Mouse (Mus musculus) MEL (cell line): ENCODE measurements at regions not wholly inside any gene's neighbourhood (a gene's known extent, or its start where the extent isn't known, plus 50 kb on each side); places are given as distances from the start of the nearest gene placed in this dataset.

Experiments used
- CTCF ChIP-seq, 3 experiments: IDR thresholded peaks in 2 of 3; conservative IDR thresholded peaks in 1 of 3; 2 replicates each; pipeline ENCODE4 v1.5.1; 2011 to 2012; ENCODE audit warnings: low read length in 3 of 3, low read depth in 2 of 3, mild to moderate bottlenecking in 2 of 3, improper control_type of control experiment in 1 of 3, inconsistent platforms in 1 of 3, mixed read lengths in 1 of 3, moderate library complexity in 1 of 3; ENCODE audit not compliant: control insufficient read depth in 1 of 3, insufficient read depth in 1 of 3, poor library complexity in 1 of 3, severe bottlenecking in 1 of 3
- EP300 ChIP-seq, 2 experiments: IDR thresholded peaks; 2 replicates each; pipeline ENCODE4 v1.6.1; 2011; ENCODE audit warnings: improper control_type of control experiment in 2 of 2, low read length in 2 of 2, low read depth in 1 of 2, mild to moderate bottlenecking in 1 of 2
- ETS1 ChIP-seq: IDR thresholded peaks from 2 replicates; pipeline ENCODE4 v1.6.1; 2012; ENCODE audit warnings: low read depth, mild to moderate bottlenecking, inconsistent platforms, low read length, improper control_type of control experiment, moderate library complexity
- JUND ChIP-seq: IDR thresholded peaks from 2 replicates; pipeline ENCODE4 v1.6.1; 2011; ENCODE audit warnings: low read depth, mild to moderate bottlenecking, improper control_type of control experiment, low read length
- KAT2A ChIP-seq: conservative IDR thresholded peaks from 2 replicates; pipeline ENCODE4 v1.6.1; 2012; ENCODE audit warnings: low read depth, low read length, improper control_type of control experiment, inconsistent platforms
- POLR2A ChIP-seq, 2 experiments: IDR thresholded peaks; 2 replicates each; pipeline ENCODE4 v1.6.1; 2011 to 2012; ENCODE audit warnings: low read length in 2 of 2, mild to moderate bottlenecking in 2 of 2, control low read depth in 1 of 2, improper control_type of control experiment in 1 of 2, low read depth in 1 of 2, moderate library complexity in 1 of 2; ENCODE audit not compliant: control insufficient read depth in 1 of 2, insufficient read depth in 1 of 2, poor library complexity in 1 of 2
- POLR2AphosphoS5 ChIP-seq: IDR thresholded peaks from 2 replicates; pipeline ENCODE4 v1.6.1; 2012; ENCODE audit warnings: low read depth, borderline replicate concordance, mild to moderate bottlenecking, inconsistent platforms, low read length, moderate library complexity, mixed read lengths
- RCOR1 ChIP-seq: IDR thresholded peaks from 2 replicates; pipeline ENCODE4 v1.6.1; 2012; ENCODE audit warnings: low read depth, mild to moderate bottlenecking, inconsistent platforms, low read length, improper control_type of control experiment
- SIN3A ChIP-seq: IDR thresholded peaks from 2 replicates; pipeline ENCODE4 v1.6.1; 2012; ENCODE audit warnings: low read length, improper control_type of control experiment, inconsistent platforms
- SMC3 ChIP-seq: IDR thresholded peaks from 2 replicates; pipeline ENCODE4 v1.6.1; 2011; ENCODE audit warnings: low read depth, low read length, improper control_type of control experiment
- USF2 ChIP-seq, 2 experiments: IDR thresholded peaks; 2 replicates each; pipeline ENCODE4 v1.6.1; 2011 to 2012; ENCODE audit warnings: improper control_type of control experiment in 2 of 2, low read length in 2 of 2, borderline replicate concordance in 1 of 2, inconsistent platforms in 1 of 2, low read depth in 1 of 2, mild to moderate bottlenecking in 1 of 2; ENCODE audit not compliant: insufficient read depth in 1 of 2
- ZC3H11A ChIP-seq: IDR thresholded peaks from 2 replicates; pipeline ENCODE4 v1.6.1; 2012; ENCODE audit warnings: low read depth, mild to moderate bottlenecking, inconsistent platforms, low read length, improper control_type of control experiment

DNA sequence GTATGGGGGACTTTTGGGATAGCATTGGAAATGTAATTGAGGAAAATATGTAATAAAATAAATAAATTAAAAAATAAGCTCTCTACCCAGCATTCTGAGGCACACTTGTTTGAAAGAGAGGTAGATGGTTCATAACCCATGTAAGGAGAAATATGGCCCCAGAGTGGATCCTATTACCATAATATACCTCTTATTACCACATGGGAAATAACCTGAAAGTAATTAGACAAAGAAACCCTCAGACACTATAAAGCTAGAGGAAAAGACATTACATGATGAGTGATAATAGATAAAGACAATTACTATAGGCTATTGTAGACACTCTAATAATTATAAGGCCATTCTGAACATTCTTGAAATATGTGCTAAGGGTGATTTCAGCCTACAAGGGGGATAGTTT is 2444.8 kb upstream of the Gm12353 start:
- TF ChIP-seq POLR2A (IDR thresholded peaks at IDR 0.05; ENCODE audit: control insufficient read depth in 1 of 2, insufficient read depth in 1 of 2, low read depth in 1 of 2, low read length in 2 of 2, poor library complexity in 1 of 2) (no peak), CTCF (IDR thresholded peaks at IDR 0.05 in 2 of 3, conservative IDR thresholded peaks at IDR 0.05 in 1 of 3; ENCODE audit: control insufficient read depth in 1 of 3, insufficient read depth in 1 of 3, low read depth in 2 of 3, low read length in 3 of 3, poor library complexity in 1 of 3, severe bottlenecking in 1 of 3) (no peak), SMC3 (no peak), POLR2AphosphoS5 (no peak), SIN3A (no peak), EP300 (IDR thresholded peaks at IDR 0.05; ENCODE audit: low read depth in 1 of 2, low read length in 2 of 2) (no peak), JUND (no peak), KAT2A (no peak), ZC3H11A (no peak), ETS1 (no peak), USF2 (IDR thresholded peaks at IDR 0.05; ENCODE audit: borderline replicate concordance in 1 of 2, insufficient read depth in 1 of 2, low read depth in 1 of 2, low read length in 2 of 2) (no peak), RCOR1 (no peak)
